Mouse (Mus musculus) forebrain, embryonic 12.5 days (tissue): ENCODE measurements at regions not wholly inside any gene's neighbourhood (a gene's known extent, or its start where the extent isn't known, plus 50 kb on each side); places are given as distances from the start of the nearest gene placed in this dataset.

ENCODE experiments used
- ATAC-seq: fragments of 200-750 bp; cut with Nextera tagmentation; 2 replicates; pipeline ENCODE4 v1.8.0; 2017; ENCODE audit warnings: moderate TSS enrichment; ENCODE audit not compliant: low FRiP score
- H3K27ac ChIP-seq: fragments of 300-500 bp; sonication (generic); 2 replicates; pipeline ENCODE4 v1.5.1; 2016; ENCODE audit warnings: mild to moderate bottlenecking
- H3K27me3 ChIP-seq: fragments of 300-500 bp; sonication (generic); 2 replicates; pipeline ENCODE4 v1.6.1; 2016; ENCODE audit warnings: mild to moderate bottlenecking
- H3K36me3 ChIP-seq: fragments of 300-500 bp; sonication (generic); replicated peaks from 2 replicates; pipeline ENCODE4 v1.6.1; 2016; ENCODE audit warnings: mild to moderate bottlenecking
- H3K4me1 ChIP-seq: fragments of 300-500 bp; sonication (generic); 2 replicates; pipeline ENCODE4 v1.6.1; 2016
- H3K4me2 ChIP-seq: fragments of 300-500 bp; sonication (generic); 2 replicates; pipeline ENCODE4 v1.6.1; 2016; ENCODE audit warnings: mild to moderate bottlenecking, moderate library complexity
- H3K4me3 ChIP-seq: fragments of 300-500 bp; sonication (generic); replicated peaks from 2 replicates; pipeline ENCODE4 v1.5.1; 2016; ENCODE audit warnings: mild to moderate bottlenecking
- H3K9ac ChIP-seq: fragments of 300-500 bp; sonication (generic); 2 replicates; pipeline ENCODE4 v1.6.1; 2016; ENCODE audit warnings: mild to moderate bottlenecking
- H3K9me3 ChIP-seq: fragments of 300-500 bp; sonication (generic); 2 replicates; pipeline ENCODE4 v1.6.1; 2016
- WGBS: fragments of 180-500 bp; shearing (Covaris S2); methylation state at CpG from one replicate; pipeline ENCODE4 v1.1.7; 2016; 5-methylcytosine and 5-hydroxymethylcytosine counted together

- no peak overlapping the region for H3K27ac ChIP-seq
- ATAC-seq: no peak
- peaks cover 37% of the 10 kb centered on the region for H3K4me1 ChIP-seq
- H3K27me3 ChIP-seq: peaks cover 38% of the 10 kb centered on the region
- no peaks in the 10 kb centered on the region for H3K36me3 ChIP-seq
- WGBS: 16% methylated on average over 10 of the region's 10 CpGs
- no peak overlapping the region for H3K4me3 ChIP-seq
- no peaks in the 10 kb centered on the region for H3K9me3 ChIP-seq
- no peak overlapping the region for H3K4me2 ChIP-seq
- no peak overlapping the region for H3K9ac ChIP-seq
Observed at GRCm38 (mm10) chr11:84692638-84693037, 126.7 kb downstream of the Mrm1 start.

GRCm38 (mm10) chr11:84691410-84692148 lies 127.7 kb downstream of the Mrm1 start:
- peak; percentile 64 for ATAC-seq
- Histone ChIP-seq H3K27me3 (peaks cover 31% of the 10 kb centered on the region), H3K4me1 (peaks cover 33% of the 10 kb centered on the region), H3K4me3 (no peak overlapping the region), H3K36me3 (no peaks in the 10 kb centered on the region), H3K9me3 (no peaks in the 10 kb centered on the region), H3K9ac (no peak overlapping the region), H3K4me2 (no peak overlapping the region), H3K27ac (peak overlapping the region; percentile 47)
- WGBS: 54% methylated on average over 3 of the region's 3 CpGs

- Histone ChIP-seq H3K27me3 (peaks cover 34% of the 10 kb centered on the region), H3K27ac (no peak overlapping the region), H3K4me1 (peaks cover 19% of the 10 kb centered on the region), H3K36me3 (no peaks in the 10 kb centered on the region), H3K4me2 (no peak overlapping the region), H3K9ac (no peak overlapping the region), H3K9me3 (no peaks in the 10 kb centered on the region), H3K4me3 (no peak overlapping the region)
- no peak for ATAC-seq
- 84% methylated on average over 9 of the region's 9 CpGs for WGBS
Observed at GRCm38 (mm10) chr11:84686473-84686872, 132.8 kb downstream of the Mrm1 start.

- no peak overlapping the region for H3K9ac ChIP-seq
- WGBS: 86% methylated on average over 3 of the region's 3 CpGs
- H3K27me3 ChIP-seq: peaks cover 43% of the 10 kb centered on the region
Observed at GRCm38 (mm10) chr11:84684325-84684724, 135.0 kb downstream of the Mrm1 start.

GRCm38 (mm10) chr11:84682931-84683330 lies 136.4 kb downstream of the Mrm1 start:
- 90% methylated on average over 13 of the region's 13 CpGs for WGBS
- Histone ChIP-seq H3K27me3 (peaks cover 56% of the 10 kb centered on the region), H3K9ac (no peak overlapping the region), H3K4me3 (no peak overlapping the region), H3K9me3 (no peaks in the 10 kb centered on the region), H3K36me3 (no peaks in the 10 kb centered on the region), H3K27ac (no peak overlapping the region), H3K4me1 (peaks cover 3% of the 10 kb centered on the region), H3K4me2 (no peak overlapping the region)
- no peak for ATAC-seq

More at GRCm38 (mm10) chr11:84684325-84684724, 135.0 kb downstream of the Mrm1 start:
- Histone ChIP-seq H3K4me2 (no peak overlapping the region), H3K4me1 (no peaks in the 10 kb centered on the region; the same call in 1 of the 2 replicates), H3K36me3 (no peaks in the 10 kb centered on the region), H3K4me3 (no peak overlapping the region), H3K27ac (no peak overlapping the region), H3K9me3 (no peaks in the 10 kb centered on the region)
- no peak for ATAC-seq

- H3K36me3 ChIP-seq: no peaks in the 10 kb centered on the region
- H3K27ac ChIP-seq: no peak overlapping the region
- H3K4me1 ChIP-seq: peaks cover 17% of the 10 kb centered on the region
- 0 out of 2 replicates have a peak overlapping the region, but pooled peaks have one; percentile 25 for H3K9ac ChIP-seq
- WGBS: 4% methylated on average over 18 of the region's 18 CpGs
- H3K9me3 ChIP-seq: no peaks in the 10 kb centered on the region
- no peak overlapping the region for H3K4me3 ChIP-seq
- H3K27me3 ChIP-seq: peaks cover 81% of the 10 kb centered on the region
- peak; percentile 79; the same call in 1 of the 2 replicates for ATAC-seq
- no peak overlapping the region for H3K4me2 ChIP-seq
Observed at GRCm38 (mm10) chr11:84676377-84677078, 142.8 kb downstream of the Mrm1 start.

- Histone ChIP-seq H3K4me2 (no peak overlapping the region), H3K9me3 (no peaks in the 10 kb centered on the region), H3K27ac (no peak overlapping the region), H3K4me3 (no peak overlapping the region), H3K4me1 (peaks cover 14% of the 10 kb centered on the region), H3K36me3 (no peaks in the 10 kb centered on the region), H3K9ac (no peak overlapping the region), H3K27me3 (peaks cover 77% of the 10 kb centered on the region)
- WGBS: 50% methylated on average over 18 of the region's 18 CpGs
- ATAC-seq: no peak
Observed at GRCm38 (mm10) chr11:84672841-84673473, 146.4 kb downstream of the Mrm1 start.

- no peak overlapping the region for H3K9ac ChIP-seq
- H3K4me3 ChIP-seq: no peak overlapping the region
- peaks cover 4% of the 10 kb centered on the region; the same call in 1 of the 2 replicates for H3K4me1 ChIP-seq
- H3K36me3 ChIP-seq: no peaks in the 10 kb centered on the region
- H3K27me3 ChIP-seq: peaks cover 72% of the 10 kb centered on the region
- no peaks in the 10 kb centered on the region for H3K9me3 ChIP-seq
- no peak overlapping the region for H3K27ac ChIP-seq
- 85% methylated on average over 6 of the region's 6 CpGs for WGBS
- no peak overlapping the region for H3K4me2 ChIP-seq
- ATAC-seq: no peak
Observed at GRCm38 (mm10) chr11:84671585-84671984, 146.2 kb upstream of the Lhx1 start.

GRCm38 (mm10) chr11:84667711-84668110 lies 142.4 kb upstream of the Lhx1 start:
- Histone ChIP-seq H3K9me3 (no peaks in the 10 kb centered on the region), H3K4me3 (no peak overlapping the region), H3K4me2 (no peak overlapping the region), H3K4me1 (no peaks in the 10 kb centered on the region), H3K36me3 (no peaks in the 10 kb centered on the region), H3K9ac (no peak overlapping the region), H3K27me3 (peaks cover 60% of the 10 kb centered on the region), H3K27ac (no peak overlapping the region)
- WGBS: 77% methylated on average over 4 of the region's 4 CpGs
- ATAC-seq: no peak

- Histone ChIP-seq H3K27ac (no peak overlapping the region), H3K27me3 (peaks cover 53% of the 10 kb centered on the region), H3K9me3 (no peaks in the 10 kb centered on the region), H3K9ac (no peak overlapping the region), H3K36me3 (no peaks in the 10 kb centered on the region), H3K4me2 (no peak overlapping the region), H3K4me3 (no peak overlapping the region), H3K4me1 (peaks cover 12% of the 10 kb centered on the region)
- ATAC-seq: no peak
- WGBS: 75% methylated on average over 3 of the region's 3 CpGs
Observed at GRCm38 (mm10) chr11:84664258-84664657, 138.9 kb upstream of the Lhx1 start.

- ATAC-seq: no peak
- H3K4me2 ChIP-seq: no peak overlapping the region
- no peaks in the 10 kb centered on the region for H3K36me3 ChIP-seq
- peaks cover 12% of the 10 kb centered on the region for H3K4me1 ChIP-seq
- 13% methylated on average over 7 of the region's 7 CpGs for WGBS
- no peaks in the 10 kb centered on the region for H3K9me3 ChIP-seq
- no peak overlapping the region for H3K27ac ChIP-seq
- no peak overlapping the region for H3K9ac ChIP-seq
- H3K27me3 ChIP-seq: peaks cover 45% of the 10 kb centered on the region
- no peak overlapping the region for H3K4me3 ChIP-seq
Observed at GRCm38 (mm10) chr11:84661981-84662380, 136.6 kb upstream of the Lhx1 start.

- peaks cover 45% of the 10 kb centered on the region for H3K27me3 ChIP-seq
- H3K27ac ChIP-seq: no peak overlapping the region
- no peaks in the 10 kb centered on the region for H3K36me3 ChIP-seq
- 10% methylated on average over 8 of the region's 8 CpGs for WGBS
- H3K4me3 ChIP-seq: no peak overlapping the region
- H3K9me3 ChIP-seq: no peaks in the 10 kb centered on the region
- no peak for ATAC-seq
- no peak overlapping the region for H3K4me2 ChIP-seq
- H3K4me1 ChIP-seq: peaks cover 12% of the 10 kb centered on the region
- no peak overlapping the region for H3K9ac ChIP-seq
Observed at GRCm38 (mm10) chr11:84660877-84661276, 135.5 kb upstream of the Lhx1 start.
